Mouse (Mus musculus): ENCODE data around the gene Wnt9b.
"Not testable (repeated sequence)": the region's sequence is repeated elsewhere in the genome, so short reads cannot be mapped to it uniquely, and the experiment has no call there.

Wnt9b gene

DNA sequence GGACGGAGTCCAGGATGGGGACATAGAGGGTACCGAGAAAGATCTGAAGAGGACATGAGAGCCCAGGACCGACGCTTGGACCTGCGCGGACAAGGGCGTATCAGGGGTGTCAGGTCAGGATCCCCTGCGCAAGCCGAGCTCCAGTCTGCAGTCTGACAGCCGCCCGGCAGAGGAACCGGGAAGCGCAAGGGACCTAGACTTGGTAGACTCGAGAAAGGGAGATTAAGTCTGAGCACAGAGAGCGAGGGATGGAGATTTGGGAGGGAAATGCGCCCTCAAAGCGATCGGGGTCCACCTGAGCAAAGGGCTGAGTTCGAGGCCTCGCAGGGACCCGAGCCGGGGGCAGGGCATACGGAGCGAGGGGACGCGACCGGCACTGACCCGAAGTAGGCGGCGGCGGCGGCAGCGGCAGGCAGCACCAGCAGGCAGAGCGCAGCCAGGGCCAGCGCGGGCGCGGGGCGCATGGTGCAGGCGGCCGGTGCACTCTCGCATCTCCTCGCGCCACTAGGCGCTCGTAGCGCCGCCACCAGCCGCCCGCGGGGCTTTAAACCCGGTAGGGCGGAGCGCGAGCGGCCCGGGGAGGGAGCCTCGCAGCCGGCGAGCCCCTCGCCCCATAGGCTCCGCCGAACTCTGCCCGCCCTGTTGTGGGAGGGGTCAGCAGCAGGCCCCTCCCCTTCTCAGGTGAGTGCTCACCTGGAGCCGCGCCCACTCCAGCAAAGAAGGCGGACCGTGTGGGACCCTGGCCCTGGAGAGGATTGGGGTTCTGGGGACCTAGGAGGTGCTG, at the start of gene Wnt9b:
Wnt9b (minus strand) TSS at position 516 of the 784 bp plus-strand sequence.
- DNase-seq (ENCODE audit: extremely low read depth, insufficient read length, low spot score) = no peak

DNA sequence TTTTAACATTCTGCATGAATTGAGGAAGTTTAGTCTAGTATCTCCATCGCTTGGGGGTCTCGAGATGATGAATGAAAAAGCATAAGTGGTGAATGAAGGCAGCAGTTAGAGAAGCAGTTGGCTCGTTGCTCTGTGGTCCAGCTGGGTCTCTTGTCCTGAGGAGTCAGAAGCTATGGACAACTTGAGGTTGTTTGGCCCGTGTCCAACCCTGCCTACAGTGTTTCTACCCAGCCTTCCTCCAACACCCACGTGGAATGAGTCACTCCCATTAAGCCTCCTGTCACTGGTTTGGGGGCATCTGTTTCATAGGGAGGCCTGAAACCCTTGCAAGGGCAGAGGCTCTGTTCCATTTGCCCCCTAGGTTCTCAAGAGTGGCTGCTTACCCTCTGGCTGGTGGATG, 40.3 kb upstream of the Wnt9b start:
- no peak for DNase-seq (ENCODE audit: extremely low read depth, insufficient read length, low spot score)

DNA sequence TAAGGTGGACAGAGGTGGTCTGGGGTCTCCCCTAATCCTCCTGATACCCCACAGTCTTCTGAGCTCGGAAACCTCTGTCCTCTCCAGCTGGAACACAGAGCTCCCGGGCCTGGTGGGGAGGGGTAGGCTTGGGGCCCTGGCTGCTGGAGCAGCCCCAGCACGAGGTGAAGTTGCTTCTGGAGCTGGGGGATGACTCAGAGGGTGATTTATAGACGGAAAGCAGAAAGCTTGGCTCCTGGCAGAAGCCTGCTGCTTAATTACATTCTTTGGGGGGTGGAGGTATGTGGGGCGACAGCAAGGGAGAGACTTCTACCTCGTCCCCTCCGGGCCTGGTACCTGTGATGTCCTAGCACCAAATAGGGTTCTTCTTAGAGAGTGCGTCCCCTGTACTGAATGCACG, 30.5 kb upstream of the Wnt9b start:
- peak; percentile 59 for DNase-seq (ENCODE audit: extremely low read depth, insufficient read length, low spot score)

DNA sequence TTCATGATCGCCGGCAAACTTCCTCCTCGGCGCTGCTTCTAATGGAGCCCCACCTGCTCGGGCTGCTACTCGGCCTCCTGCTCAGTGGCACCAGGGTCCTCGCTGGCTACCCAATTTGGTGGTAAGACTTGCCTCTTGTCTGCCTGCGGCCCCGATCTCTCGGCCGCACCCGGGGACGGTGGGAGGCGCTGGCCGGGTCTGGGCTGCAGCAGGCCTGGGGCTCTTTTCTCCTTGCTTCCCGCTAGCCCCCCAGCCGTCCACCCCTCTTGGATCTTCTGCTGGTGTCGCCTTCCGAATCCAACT, 24.6 kb upstream of the Wnt9b start:
- no peak for DNase-seq (ENCODE audit: extremely low read depth, insufficient read length, low spot score)

DNA sequence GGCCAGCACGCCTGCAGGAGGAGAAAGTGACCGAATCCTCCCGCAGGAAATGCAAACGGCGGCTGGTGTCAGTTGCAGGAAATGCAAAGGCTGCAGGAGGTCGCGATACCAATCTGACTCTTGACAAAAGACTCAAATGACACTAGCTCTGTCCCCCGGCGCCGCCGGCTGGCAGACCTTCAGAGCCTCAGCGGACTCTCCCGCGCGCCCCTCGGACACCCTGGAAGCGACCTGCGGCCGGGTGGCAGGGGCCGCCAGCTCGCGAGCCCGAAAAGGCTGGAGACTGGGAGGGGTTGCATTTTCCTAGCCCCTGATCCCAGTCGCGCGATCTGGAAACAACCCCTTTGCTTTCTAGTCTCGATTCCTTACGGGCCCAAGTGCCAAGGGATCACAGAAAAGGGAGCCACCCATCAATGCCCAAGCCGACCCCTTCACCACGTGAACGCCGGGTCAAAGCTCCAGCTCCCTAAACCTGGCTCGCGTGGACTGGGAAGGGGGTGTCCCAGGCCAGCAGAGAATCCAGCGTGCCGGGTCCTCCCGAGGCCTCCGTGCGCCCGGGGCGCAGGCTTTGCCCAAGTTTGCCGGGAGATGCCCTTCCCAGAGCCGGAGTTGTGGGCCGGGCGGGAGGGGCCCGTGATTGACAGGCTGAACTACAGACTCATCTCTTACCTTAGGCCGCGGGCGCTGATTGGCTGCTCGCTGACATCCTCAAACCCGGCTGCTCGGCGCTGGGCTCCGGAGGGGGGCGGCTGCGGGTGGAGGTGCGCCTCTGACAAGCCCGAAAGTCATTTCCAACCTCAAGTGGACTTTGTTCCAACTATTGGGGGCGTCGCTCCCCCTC, 24.0 kb upstream of the Wnt9b start, which contains the start of gene Wnt3:
Wnt3 (plus strand) TSS at position 764 of the 841 bp plus-strand sequence.
- no peak for DNase-seq (ENCODE audit: extremely low read depth, insufficient read length, low spot score)

DNA sequence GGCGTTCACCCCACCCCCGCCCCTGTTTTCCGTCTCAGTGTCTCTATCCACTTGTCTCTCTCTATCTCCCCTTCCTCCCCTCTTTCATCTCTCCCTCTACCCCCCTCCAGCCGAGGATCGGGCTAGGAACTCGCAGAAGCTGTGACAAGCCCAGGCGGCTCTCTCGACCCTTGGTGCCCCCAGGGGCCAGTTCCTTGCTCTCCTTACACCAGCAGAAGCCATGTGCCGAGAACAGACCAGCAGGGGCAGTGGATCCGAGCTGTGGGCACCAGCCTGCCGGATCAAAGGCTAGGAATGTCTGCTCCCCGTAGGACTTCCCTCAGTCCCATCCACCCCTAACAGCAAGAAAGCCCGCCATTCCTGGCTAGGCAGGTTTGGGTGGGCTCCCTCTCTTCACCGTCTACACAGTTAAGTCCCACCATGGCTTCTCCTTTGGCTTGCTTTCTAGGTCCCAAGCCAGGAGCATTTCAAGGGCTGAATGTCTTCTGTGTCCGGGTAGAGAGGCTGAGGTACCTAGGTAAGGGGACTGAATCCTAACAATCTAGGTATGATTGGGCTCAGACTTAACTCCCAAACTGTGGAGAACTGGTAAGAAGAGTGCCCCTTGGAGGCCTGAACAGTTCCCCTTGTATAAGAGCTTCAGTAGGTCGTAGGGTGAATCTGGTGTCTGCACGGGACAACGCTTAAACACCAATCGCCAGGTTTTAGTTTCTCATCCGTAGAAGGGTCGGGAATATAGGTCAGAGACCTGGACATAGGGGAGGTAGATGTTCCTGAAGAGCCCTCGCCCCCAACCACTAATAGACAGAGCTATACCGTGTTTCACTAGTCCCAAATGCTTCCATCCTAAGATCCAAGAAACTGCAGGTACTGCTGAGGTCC, 23.1 kb upstream of the Wnt9b start:
- no peak for DNase-seq (ENCODE audit: extremely low read depth, insufficient read length, low spot score)

DNA sequence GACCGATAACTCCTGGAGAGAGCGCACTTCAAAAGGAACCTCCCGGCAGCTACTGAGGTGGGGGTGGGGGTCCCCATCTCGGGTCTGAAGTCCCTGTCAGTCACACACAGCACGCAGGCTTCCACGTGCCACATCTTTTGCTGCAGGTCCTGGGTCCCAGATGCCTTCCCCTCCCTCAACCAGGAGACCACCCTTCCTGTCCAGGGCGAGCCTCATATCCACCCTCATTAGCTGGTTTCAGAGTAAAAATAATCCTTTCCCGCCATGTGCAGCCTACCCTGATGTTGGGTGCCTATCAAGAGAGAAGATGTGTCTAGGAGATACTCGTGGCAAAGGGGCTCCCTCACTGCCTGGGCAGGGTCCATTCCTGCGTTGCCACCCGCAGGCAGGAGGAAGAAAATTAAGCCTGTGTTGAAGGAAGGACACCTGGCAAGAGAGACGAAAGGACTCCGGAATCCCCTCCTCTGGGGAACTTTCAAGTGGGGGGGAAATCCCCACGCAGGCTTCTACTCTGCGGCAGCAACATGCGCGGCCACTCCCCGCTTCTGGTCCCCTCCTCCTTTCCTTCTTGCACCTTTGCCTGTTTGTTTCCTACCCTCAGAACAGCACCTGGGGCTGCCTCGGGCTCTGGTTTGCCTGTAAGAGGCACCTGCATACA, 21.7 kb upstream of the Wnt9b start:
- DNase-seq (ENCODE audit: extremely low read depth, insufficient read length, low spot score) = no peak

DNA sequence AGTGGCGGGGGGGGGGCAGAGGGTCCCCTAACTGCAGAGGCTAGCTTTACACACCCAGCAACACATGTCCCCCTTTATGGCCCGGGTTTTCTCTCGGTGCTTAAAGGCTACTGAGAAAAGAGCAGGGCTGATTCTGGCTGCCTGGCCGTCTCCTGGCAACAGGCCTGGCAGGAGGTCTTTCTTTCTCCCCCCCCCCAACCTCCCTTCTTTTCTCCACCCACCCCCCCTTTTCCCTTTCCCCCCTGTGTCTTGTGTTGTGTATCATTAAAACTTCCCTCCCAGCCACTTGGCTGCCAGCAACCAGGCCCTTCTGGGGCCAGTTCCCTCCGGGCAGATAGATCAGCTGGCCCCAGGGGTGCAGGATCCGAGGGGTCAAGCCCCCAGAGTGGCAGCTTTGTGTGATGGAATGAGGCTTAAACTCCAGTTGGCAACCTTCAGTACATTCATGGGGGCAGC, 16.0 kb upstream of the Wnt9b start:
- DNase-seq (ENCODE audit: extremely low read depth, insufficient read length, low spot score) = no peak

DNA sequence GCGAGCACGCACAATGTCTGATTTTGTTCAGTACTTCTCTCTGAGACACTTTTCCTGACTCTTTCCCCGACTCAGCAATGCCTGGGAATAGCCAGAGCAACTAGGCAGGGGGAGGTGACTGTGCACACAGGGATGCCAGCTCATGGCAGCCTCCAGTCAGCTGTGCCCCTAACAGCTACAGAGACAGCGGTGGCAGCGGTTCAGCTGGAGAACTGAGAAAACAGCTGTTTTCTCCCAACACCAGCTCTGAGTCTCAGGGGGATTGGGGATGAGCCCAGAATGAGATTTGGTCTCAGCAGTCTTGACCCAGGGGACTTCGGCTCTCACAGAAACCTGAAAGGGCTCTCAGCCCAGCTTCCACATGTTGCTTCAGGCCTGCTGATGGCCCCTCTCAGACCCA, 15.0 kb upstream of the Wnt9b start:
- DNase-seq (ENCODE audit: extremely low read depth, insufficient read length, low spot score) = no peak

DNA sequence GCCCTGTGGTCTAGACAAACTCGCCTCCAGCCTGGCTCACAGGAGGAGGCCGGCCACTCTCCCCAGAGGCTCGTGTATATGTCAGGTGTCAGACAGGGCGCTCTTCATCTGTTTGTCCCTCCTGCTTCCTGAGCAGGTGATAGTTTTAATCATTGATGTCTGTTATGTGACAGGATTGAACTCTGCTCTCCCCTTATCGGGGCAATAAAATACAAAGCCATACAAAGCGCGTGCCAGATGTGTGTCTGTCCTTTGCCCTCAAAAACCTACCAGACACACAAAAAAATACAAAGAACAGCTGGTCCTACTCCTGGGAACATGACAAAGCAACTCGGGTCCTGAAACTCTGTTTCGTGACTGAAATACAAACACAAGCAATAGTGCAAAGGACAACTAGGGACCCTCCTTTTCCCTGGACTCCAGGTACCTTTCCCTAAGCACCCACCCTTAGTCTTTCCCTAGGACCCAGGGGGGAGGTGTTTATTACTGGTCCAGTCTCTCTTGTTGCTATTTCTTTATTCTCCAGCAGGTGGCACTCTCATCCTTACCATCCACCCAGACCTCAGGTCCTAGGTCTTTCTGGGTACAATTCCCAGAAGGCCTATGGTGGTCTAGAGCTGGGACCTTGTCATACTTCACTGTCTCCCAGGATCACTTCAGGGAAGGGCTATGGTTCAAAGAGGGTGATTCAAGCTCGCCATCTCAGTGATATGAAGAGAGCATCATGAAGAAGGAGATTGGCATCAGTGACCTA, 14.0 kb upstream of the Wnt9b start:
- DNase-seq (ENCODE audit: extremely low read depth, insufficient read length, low spot score) = peak; percentile 25

DNA sequence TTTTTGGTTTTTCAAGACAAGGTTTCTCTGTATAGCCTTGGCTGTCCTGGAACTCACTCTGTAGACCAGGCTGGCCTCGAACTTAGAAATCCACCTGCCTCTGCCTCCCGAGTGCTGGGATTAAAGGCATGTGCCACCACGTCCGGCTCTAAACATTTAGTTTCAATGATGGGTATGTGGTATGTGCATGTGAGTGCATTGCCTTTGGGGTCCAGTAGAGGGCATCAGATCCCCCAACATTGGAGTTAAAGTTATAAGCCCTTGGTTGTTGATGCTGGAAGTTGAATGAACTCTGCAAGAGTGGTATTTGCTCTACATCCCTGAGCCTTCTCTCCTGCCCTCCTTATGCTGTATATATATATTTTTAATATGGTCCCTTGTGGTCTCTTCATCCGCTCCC, 11.3 kb upstream of the Wnt9b start:
- DNase-seq (ENCODE audit: extremely low read depth, insufficient read length, low spot score) = not testable (repeated sequence)

DNA sequence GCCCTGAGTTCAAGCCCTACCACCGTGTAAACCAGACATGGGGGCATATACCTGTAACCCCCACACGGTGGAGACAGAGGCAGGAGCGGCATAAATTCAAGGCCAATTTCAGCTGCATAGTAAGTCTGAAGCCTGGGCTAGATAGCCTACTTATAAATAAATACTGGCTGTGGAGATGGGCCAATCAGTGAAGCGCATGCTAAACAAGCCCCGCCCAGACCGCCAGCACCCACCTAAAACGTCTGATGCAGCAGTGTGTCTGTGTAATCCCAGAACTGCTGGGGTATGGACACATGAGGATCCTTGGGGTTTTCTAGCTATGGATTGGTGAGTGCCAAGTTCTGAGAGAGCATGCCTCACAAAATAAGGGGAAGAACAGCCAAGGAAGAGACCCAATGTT, 10.5 kb upstream of the Wnt9b start:
- no peak for DNase-seq (ENCODE audit: extremely low read depth, insufficient read length, low spot score)

DNA sequence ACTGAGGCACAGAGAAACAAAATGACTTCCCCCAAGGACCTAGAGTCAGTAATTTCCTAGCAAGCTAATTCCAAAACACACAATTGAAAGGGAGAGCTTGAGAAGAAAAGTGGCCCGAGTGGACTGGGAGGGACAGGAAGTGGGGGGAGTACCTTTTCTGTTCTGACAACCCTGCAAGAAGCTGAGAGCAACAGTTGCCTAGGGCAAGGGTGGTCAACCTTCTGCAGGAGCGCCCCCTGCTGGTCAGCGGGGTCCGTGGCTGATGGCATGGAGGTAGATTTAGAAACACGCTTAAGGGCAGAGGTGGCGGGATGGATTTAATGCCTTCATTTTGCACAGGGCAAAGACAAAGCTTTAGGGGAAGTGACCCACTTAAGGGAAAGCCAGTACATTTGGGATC, 9.1 kb upstream of the Wnt9b start:
- DNase-seq (ENCODE audit: extremely low read depth, insufficient read length, low spot score) = peak; percentile 72

DNA sequence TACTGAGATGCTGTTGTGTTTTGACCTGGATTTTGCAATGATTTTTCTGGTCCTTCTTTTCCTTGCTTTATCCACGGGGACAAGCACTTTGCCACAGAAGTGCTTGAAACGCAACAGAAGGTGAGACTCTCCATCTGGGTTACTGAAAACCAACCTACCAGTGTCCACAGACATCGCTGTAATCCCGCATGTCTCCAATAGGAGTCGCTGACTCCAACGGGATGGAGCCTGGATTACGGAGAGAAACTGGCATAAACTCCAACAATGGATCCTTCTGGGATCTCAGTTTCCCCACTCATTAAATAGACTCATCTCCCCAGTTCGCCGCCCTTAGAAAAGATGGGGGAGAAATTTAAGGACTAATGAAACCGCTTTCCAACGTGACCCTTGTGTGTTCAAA, 8.4 kb upstream of the Wnt9b start:
- DNase-seq (ENCODE audit: extremely low read depth, insufficient read length, low spot score) = no peak

DNA sequence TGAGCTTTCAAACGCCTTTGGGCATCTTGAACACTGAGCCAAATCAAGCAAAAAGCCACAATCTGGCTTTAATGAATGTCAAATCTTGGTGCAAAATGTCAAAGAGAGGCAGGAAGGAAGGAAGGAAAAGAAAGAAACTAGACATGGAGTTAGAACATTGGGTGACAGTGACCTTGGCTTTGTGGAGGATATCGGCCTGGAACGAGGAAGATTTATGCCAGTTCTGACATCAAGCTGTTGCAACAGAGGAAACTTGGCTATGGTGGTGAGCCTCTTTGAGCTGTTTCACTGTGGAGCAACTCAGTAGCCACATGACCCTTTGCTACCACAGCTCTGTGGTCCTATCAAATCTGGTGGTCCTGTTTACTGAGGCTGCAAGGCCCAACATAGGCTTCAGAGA, 991 bp upstream of the Wnt9b start:
- no peak for DNase-seq (ENCODE audit: extremely low read depth, insufficient read length, low spot score)

DNA sequence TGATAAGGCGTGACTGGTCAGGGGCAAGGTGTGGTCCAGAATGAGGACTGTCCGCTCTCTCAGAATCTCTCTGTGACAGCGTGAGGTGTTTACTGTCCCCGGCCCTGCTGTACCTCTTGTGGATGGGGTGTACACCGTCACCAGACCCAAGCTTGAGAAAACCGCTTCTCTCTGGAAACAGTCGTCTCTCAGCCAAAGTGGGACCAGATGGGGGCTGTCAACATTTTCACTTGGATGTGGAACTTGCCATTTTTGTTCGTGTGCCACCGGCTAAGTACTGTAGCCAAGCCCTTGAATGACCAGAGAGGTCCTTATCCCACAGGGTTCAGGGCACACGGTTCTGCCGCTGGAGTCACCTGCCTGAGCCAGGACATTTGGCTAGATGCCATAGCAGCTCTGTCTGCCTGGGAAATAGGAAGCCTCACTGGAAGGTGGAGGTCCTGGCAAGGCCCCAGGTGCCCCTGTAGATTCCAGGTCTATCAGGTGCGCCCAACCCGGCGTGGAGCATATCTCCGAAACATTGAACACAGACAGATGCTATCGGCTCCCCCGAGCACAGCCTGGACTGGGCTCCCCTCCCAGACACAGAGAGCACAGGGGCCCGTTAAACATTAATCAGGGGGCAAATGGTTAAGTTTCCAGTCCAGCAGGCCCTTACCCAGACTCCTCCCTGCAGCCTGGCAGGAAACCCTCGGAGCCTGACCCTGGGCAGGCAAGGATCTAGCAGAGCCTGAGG, 14.4 kb downstream of the Wnt9b start:
- DNase-seq (ENCODE audit: extremely low read depth, insufficient read length, low spot score) = no peak

DNA sequence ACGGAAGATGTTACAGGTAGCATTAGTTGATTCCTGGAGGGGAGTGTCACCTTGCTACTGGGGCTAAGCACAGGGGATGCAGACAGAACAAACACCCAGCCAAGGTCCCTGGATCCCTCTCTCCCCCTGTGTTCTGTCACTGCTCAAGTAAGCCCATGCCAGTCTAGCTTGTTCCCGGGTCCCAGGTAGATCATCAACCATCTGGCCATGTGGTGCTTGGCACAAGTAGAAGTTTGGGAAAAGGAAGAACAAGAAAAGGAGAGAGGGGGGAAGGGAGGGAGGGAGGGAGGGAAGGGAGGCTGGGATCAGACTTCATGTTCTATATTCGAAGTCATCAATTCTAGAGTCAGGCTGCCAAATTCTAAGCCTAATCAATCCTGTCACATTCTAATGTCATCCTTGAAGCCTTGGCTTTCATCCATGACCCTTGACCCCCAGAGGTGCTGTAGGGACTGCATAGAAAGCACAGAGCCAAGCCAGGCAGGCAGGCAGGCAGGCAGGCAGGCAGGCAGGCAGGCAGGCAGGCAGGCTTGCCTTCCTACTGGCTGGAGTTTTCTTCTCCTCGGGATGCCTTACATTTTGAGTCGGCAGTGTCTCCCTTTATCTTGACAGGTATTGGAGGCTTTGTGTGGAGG, 15.1 kb downstream of the Wnt9b start:
- no peak for DNase-seq (ENCODE audit: extremely low read depth, insufficient read length, low spot score)

DNA sequence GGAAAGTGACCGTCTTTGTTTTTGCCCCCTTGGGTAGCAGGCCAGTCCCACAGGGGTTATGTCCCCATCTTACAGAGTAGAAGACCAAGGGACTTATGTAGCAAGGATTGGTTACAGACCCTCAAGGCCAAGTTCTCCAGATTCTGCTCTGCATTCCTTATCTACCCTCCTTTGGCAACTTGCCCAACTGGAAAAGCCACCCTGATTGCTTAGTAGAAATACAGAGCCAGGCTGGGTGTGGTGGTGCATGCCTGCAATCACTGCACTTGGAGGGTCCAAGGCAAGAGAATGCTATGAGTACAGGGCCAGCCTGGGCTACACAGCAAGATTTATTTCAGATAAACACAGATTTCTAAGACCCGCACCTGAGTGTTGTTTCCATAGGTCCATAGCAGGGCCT, 15.7 kb downstream of the Wnt9b start:
- DNase-seq (ENCODE audit: extremely low read depth, insufficient read length, low spot score) = no peak

DNA sequence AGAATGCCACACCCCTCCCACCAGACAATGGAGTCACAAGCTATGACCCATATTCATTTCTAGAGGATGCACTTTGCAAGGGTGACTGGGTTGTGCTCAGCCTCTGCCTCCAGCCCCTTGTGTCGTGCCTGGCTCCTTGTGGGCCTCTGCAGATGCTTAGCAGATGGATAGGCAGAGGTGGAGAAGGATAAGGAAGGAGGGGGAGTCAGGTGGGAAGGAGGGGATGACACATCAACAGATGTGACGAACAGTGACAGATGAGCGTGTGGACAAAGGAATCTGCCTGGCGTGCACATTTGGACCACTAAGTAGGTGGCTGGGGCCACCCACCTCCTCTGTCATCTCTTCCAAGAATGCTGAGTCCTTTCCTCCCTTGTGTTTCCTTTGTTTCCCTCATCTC, 16.6 kb downstream of the Wnt9b start:
- no peak for DNase-seq (ENCODE audit: extremely low read depth, insufficient read length, low spot score)

Data from 3134 (cell line).